Mouse (Mus musculus) Patski (cell line): ENCODE results near the gene Otud5. TPM values are rescaled to one million over a fixed set of nuclear protein-coding genes. Genes with fewer than 3 reads are reported as not detected.
"Not testable (repeated sequence)": the region's sequence is repeated elsewhere in the genome, so short reads cannot be mapped to it uniquely, and the experiment has no call there.

ENCODE experiments used
- ATAC-seq: fragments of 100-300 bp; one replicate; pipeline ENCODE4 v1.8.0; 2021
- CTCF ChIA-PET: fragments of 350-600 bp; sonication (Branson Sonifier 250); formaldehyde crosslinking; loops from one replicate; lab custom pipeline; 2022; ENCODE audit warnings: inconsistent platforms; lab: Charles Lee
- POLR2A ChIA-PET: fragments of 350-600 bp; sonication (Branson Sonifier 250); formaldehyde crosslinking; loops from one replicate; lab custom pipeline; 2022; ENCODE audit warnings: antibody characterized with exemption, inconsistent platforms; lab: Charles Lee
- DNase-seq: peaks from one replicate; pipeline ENCODE4 v3.0.0-alpha.2; 2011; ENCODE audit warnings: low read depth, low spot score
- H3K27me3 ChIP-seq: fragments of 371-371 bp; one replicate; pipeline ENCODE4 v1.5.1; 2021
- CTCF ChIP-seq: fragments of 100-300 bp; IDR thresholded peaks from one replicate; pipeline ENCODE4 v1.5.1; 2021
- in situ Hi-C: fragments of 300-500 bp; cut with MboI; formaldehyde crosslinking; loops from 3 replicates; pipeline ENCODE4 v1.11.1; 2018; ENCODE audit warnings: low pct_unique_long_range_greater_than_20kb, mixed read lengths
- polyA plus RNA-seq: library from polyadenylated mRNA; unstranded; gene quantifications from one replicate; pipeline ENCODE4 v1.2.3, GENCODE M21; 2021

Otud5 gene
- polyA plus RNA-seq: 83.0 TPM

GRCm38 (mm10) chrX:7841163-7842162, at the start of gene Otud5:
Gene Otud5 (plus strand): TSS chrX:7841364.
- in situ Hi-C loops: no loop called here
- DNase-seq: peak; percentile 70
- peak; percentile 88 for ATAC-seq
- H3K27me3 ChIP-seq: no peaks in the 10 kb centered on the region
- CTCF ChIA-PET: no interaction called here
- no peak for TF ChIP-seq CTCF
- POLR2A ChIA-PET: no interaction called here

- POLR2A ChIA-PET: interaction anchor here (1.2 kb wide), 1 partner anchor 15 kb away, joined by 4 read pairs; no protein-coding TSS in a partner anchor
- H3K27me3 ChIP-seq: peaks cover 6% of the 10 kb centered on the region
- CTCF ChIA-PET: interaction anchor here (1.4 kb wide), 2 partner anchors 37 to 65 kb away, joined by 3 read pairs; partner anchors contain the start of gene Praf2
- ATAC-seq (no peak), DNase-seq (no peak)
- peak; percentile 54 for TF ChIP-seq CTCF
- in situ Hi-C loops: no loop called here
Observed at GRCm38 (mm10) chrX:7793361-7793760, 47.8 kb upstream of the Otud5 start.

- CTCF ChIA-PET: no interaction called here
- no peaks in the 10 kb centered on the region for H3K27me3 ChIP-seq
- in situ Hi-C loops: no loop called here
Observed at GRCm38 (mm10) chrX:7795016-7795415, 46.1 kb upstream of the Otud5 start.

GRCm38 (mm10) chrX:7797327-7797726, 43.8 kb upstream of the Otud5 start:
- ATAC-seq: no peak
- no peak for DNase-seq
- ChIA-PET POLR2A (no interaction called here), CTCF (no interaction called here)
- in situ Hi-C loops: no loop called here
- TF ChIP-seq CTCF: peak; percentile 24
- H3K27me3 ChIP-seq: no peaks in the 10 kb centered on the region

More at GRCm38 (mm10) chrX:7795016-7795415, 46.1 kb upstream of the Otud5 start:
- POLR2A ChIA-PET: no interaction called here
- ATAC-seq: no peak
- no peak for TF ChIP-seq CTCF
- DNase-seq: no peak

- H3K27me3 ChIP-seq, CTCF ChIA-PET, DNase-seq, ATAC-seq, in situ Hi-C loops, POLR2A ChIA-PET: not testable (repeated sequence)
Observed at GRCm38 (mm10) chrX:7802157-7802556, 39.0 kb upstream of the Otud5 start.

DNA sequence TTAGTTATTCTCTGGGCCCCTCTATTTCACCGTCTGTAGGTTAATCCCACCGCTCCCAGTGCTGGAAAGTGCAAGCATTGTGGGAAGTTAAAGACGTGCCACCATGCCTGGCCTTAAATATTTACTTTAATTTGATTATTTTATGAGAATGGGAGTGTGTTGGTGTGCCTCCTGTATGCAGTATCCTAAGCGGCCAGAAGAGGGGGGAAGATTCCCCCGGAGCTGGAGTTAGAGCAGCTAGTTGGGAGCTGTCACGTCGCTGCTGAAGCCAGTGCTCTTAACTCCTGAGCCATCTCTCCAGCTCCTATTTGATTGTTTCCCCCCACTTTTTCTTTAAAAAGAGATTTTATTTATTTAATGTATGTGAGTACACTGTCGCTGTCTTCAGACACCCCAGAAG, 26.1 kb upstream of the Otud5 start:
- CTCF ChIA-PET: not testable (repeated sequence)

GRCm38 (mm10) chrX:7821865-7822779, 19.0 kb upstream of the Otud5 start, which contains the start of gene Kcnd1:
Gene Kcnd1 (plus strand): TSS chrX:7822289.
- in situ Hi-C loops: no loop called here
- DNase-seq (no peak), ATAC-seq (peak; percentile 33)
- ChIA-PET POLR2A (no interaction called here), CTCF (no interaction called here)
- TF ChIP-seq CTCF: no peak
- no peaks in the 10 kb centered on the region for H3K27me3 ChIP-seq

More for the DNA sequence above, 26.1 kb upstream of the Otud5 start:
- ATAC-seq, in situ Hi-C loops, POLR2A ChIA-PET, DNase-seq: not testable (repeated sequence)
- H3K27me3 ChIP-seq: peaks cover 12% of the 10 kb centered on the region

GRCm38 (mm10) chrX:7837146-7837545, 4.0 kb upstream of the Otud5 start:
- ChIA-PET CTCF (no interaction called here), POLR2A (no interaction called here)
- no peak for TF ChIP-seq CTCF
- ATAC-seq: no peak
- DNase-seq: no peak
- in situ Hi-C loops: no loop called here
- H3K27me3 ChIP-seq: no peaks in the 10 kb centered on the region

DNA sequence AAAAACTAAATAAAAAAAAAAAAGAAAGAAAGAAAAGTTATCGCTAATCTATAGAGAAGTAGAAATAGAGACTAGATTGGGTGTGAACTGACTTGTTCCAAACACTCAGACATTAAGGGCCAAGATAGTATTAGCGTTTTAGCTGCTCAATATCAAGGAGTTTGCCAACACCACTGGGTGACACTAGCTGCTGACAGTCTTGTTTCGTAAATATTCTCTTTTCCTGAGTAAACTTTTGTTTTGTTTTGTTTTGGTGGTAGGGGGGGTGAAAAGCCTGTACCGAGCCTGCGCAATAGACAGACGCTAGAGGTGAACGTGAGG, 362 bp upstream of the Otud5 start:
- POLR2A ChIA-PET: no interaction called here
- TF ChIP-seq CTCF: no peak
- CTCF ChIA-PET: no interaction called here
- ATAC-seq: no peak
- no peaks in the 10 kb centered on the region for H3K27me3 ChIP-seq
- no peak for DNase-seq
- in situ Hi-C loops: no loop called here

- H3K27me3 ChIP-seq: no peaks in the 10 kb centered on the region
- ChIA-PET POLR2A (no interaction called here), CTCF (no interaction called here)
- no peak for TF ChIP-seq CTCF
- ATAC-seq: peak; percentile 12
- in situ Hi-C loops: no loop called here
- DNase-seq: no peak
Observed at GRCm38 (mm10) chrX:7842318-7842717, 1.2 kb downstream of the Otud5 start.
